Mouse (Mus musculus): ENCODE data around the gene Exog. TPM values are rescaled to one million over a fixed set of nuclear protein-coding genes. Genes with fewer than 3 reads are reported as not detected.

The Exog gene
- polyA plus RNA-seq, 1 experiment from 2014 or later: 29.0 TPM

DNA sequence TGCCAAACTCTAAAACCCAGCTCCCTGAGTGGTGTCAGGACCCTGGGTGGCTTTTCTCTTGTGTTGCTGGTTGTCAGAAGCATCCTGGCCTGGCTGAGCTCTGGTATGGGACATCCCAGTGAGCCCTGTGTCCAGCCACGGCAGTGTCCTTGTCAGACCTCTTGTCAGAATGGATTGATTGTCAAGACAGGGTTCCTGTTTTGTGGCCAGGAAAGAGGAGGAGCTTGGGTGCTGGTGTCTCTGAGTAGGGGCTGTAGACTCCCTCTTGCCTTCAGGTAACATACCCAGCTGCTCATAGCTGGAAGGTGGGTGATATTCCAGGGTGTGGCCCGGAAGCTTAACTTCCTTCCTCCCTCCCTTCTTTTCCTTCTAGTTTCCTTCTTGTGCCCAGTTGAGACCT lies 8.9 kb upstream of the Exog start:
- Histone ChIP-seq H3K9ac (replicated peaks; ENCODE audit: low read depth, low read length) (no peak overlapping the region), H3K36me3 (ENCODE audit: control insufficient read depth, insufficient read depth, low read length) (peaks cover 40% of the 10 kb centered on the region), H3K4me1 (ENCODE audit: control insufficient read depth, insufficient read depth, low read length) (no peaks in the 10 kb centered on the region), H3K27ac (ENCODE audit: low read length) (no peak overlapping the region), H3K9me3 (ENCODE audit: control insufficient read depth, low read depth, low read length) (no peaks in the 10 kb centered on the region), H3K4me3 (ENCODE audit: low read depth, low read length) (no peak overlapping the region), H3K4me2 (replicated peaks; ENCODE audit: low read depth, low read length) (no peak overlapping the region), H3K27me3 (ENCODE audit: control insufficient read depth, insufficient read depth, low read length) (no peaks in the 10 kb centered on the region)
- ATAC-seq (ENCODE audit: insufficient number of reproducible peaks, insufficient read depth, low FRiP score, low read depth): no peak
- WGBS: 73% methylated on average over 2 of the region's 2 CpGs

DNA sequence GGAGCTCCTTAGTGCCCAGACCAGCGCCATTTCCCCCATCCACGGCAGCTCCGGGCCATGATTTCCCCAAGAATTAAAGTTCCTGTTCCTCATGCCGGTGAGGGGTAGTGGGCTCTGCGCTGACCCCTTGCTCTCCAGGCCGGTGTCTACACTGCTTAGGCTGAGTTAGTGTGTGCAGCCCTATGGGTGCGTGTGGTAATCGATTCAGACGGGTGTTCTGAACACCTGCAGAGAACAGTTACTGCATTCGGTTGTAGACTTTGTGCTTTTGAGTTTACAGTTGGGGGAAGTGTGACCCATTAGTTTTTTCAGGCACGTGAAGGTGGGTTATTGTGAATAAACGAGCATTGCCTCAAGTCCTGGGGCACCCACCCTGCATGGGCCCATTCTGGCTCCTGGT lies 6.7 kb upstream of the Exog start:
- no peak overlapping the region for H3K4me2 ChIP-seq (replicated peaks; ENCODE audit: low read depth, low read length)
- no peaks in the 10 kb centered on the region for H3K9me3 ChIP-seq (ENCODE audit: control insufficient read depth, low read depth, low read length)
- no peak for ATAC-seq (ENCODE audit: insufficient number of reproducible peaks, insufficient read depth, low FRiP score, low read depth)
- 89% methylated on average over 12 of the region's 12 CpGs for WGBS
- no peaks in the 10 kb centered on the region for H3K27me3 ChIP-seq (ENCODE audit: control insufficient read depth, insufficient read depth, low read length)
- no peak overlapping the region for H3K9ac ChIP-seq (replicated peaks; ENCODE audit: low read depth, low read length)
- H3K36me3 ChIP-seq (ENCODE audit: control insufficient read depth, insufficient read depth, low read length): peaks cover 26% of the 10 kb centered on the region
- no peak overlapping the region for H3K4me3 ChIP-seq (ENCODE audit: low read depth, low read length)
- H3K27ac ChIP-seq (ENCODE audit: low read length): no peak overlapping the region
- H3K4me1 ChIP-seq (ENCODE audit: control insufficient read depth, insufficient read depth, low read length): no peaks in the 10 kb centered on the region

DNA sequence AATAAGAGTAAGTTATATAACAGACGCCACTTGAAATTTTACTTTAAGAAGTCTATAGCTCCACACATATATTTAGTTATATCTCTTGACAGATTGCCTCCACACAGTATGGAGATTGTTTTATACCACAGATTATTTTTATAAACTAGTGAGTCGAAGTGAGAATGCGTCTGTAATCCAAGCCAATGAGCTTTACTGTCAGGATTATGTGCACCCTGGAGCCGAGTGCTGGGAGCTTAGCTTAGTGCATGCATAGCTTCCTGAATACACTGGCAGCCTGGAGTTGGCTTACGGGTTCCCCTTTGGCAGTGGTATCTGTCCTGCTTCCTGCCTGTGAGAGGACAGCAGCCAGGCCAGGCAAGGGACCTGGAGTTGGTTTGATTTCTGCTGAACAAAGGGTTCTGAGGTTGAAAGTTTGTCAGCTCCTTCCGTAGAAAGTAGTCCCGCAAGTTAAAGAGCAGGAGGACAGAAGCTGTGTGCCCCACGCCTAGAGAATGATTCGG lies 6.2 kb upstream of the Exog start:
- no peak overlapping the region for H3K27ac ChIP-seq (ENCODE audit: low read length)
- no peak overlapping the region for H3K4me3 ChIP-seq (ENCODE audit: low read depth, low read length)
- peaks cover 23% of the 10 kb centered on the region for H3K36me3 ChIP-seq (ENCODE audit: control insufficient read depth, insufficient read depth, low read length)
- no peak for ATAC-seq (ENCODE audit: insufficient number of reproducible peaks, insufficient read depth, low FRiP score, low read depth)
- H3K9me3 ChIP-seq (ENCODE audit: control insufficient read depth, low read depth, low read length): no peaks in the 10 kb centered on the region
- no peak overlapping the region for H3K4me2 ChIP-seq (replicated peaks; ENCODE audit: low read depth, low read length)
- H3K27me3 ChIP-seq (ENCODE audit: control insufficient read depth, insufficient read depth, low read length): no peaks in the 10 kb centered on the region
- H3K9ac ChIP-seq (replicated peaks; ENCODE audit: low read depth, low read length): no peak overlapping the region
- H3K4me1 ChIP-seq (ENCODE audit: control insufficient read depth, insufficient read depth, low read length): no peaks in the 10 kb centered on the region
- WGBS: 92% methylated on average over 9 of the region's 9 CpGs

DNA sequence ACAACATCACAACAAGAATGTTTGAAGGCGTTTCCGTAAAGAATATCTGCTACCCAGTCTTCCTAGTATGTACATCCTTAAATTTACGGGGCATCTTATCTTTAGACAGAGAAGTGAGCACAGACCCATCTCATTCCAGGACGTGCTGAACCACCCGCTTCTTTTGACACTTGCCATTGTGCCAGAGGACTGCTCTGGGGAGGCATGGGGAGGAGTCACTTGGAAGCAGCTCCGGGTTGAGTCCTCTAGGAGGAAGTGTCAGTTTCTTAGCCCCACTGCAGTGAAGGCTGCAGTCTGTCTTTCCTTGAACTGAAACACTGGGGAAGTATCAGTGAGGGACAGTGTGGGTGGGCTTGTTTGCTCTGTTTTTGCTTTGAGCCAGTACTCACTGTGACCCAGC lies 994 bp downstream of the Exog start:
- Histone ChIP-seq H3K9me3 (ENCODE audit: control insufficient read depth, low read depth, low read length) (no peaks in the 10 kb centered on the region), H3K27me3 (ENCODE audit: control insufficient read depth, insufficient read depth, low read length) (no peaks in the 10 kb centered on the region), H3K9ac (replicated peaks; ENCODE audit: low read depth, low read length) (peak overlapping the region; percentile 81), H3K4me2 (replicated peaks; ENCODE audit: low read depth, low read length) (peak overlapping the region; percentile 88), H3K4me3 (ENCODE audit: low read depth, low read length) (peak overlapping the region; percentile 85), H3K4me1 (ENCODE audit: control insufficient read depth, insufficient read depth, low read length) (peaks cover 11% of the 10 kb centered on the region), H3K27ac (ENCODE audit: low read length) (no peak overlapping the region), H3K36me3 (ENCODE audit: control insufficient read depth, insufficient read depth, low read length) (peaks cover 35% of the 10 kb centered on the region)
- 0 out of 2 replicates have a peak, but pooled peaks have one; percentile 8 for ATAC-seq (ENCODE audit: insufficient number of reproducible peaks, insufficient read depth, low FRiP score, low read depth)
- 33% methylated on average over 6 of the region's 6 CpGs for WGBS

DNA sequence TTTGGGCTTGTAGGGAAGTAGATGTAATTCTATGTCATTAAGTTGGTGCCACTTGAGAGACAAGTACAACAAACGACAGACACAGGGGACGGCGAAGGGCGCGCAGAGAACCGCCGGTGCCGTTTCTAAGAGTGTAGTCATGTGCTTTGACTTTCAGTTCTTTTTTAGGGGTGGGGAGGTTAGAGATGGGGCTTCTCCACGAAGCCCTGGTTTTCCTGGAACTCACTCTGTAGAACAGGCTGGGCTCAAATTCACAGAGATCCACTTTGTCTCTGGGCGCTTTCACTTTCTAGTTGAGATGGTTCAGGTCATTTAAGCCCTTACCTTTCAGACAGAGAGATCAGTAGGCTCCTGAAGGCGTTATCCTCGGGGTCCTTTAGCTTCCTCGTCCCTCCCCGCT lies 11.2 kb downstream of the Exog start:
- no peak overlapping the region for H3K4me3 ChIP-seq (ENCODE audit: low read depth, low read length)
- ATAC-seq (ENCODE audit: insufficient number of reproducible peaks, insufficient read depth, low FRiP score, low read depth): no peak
- H3K9me3 ChIP-seq (ENCODE audit: control insufficient read depth, low read depth, low read length): no peaks in the 10 kb centered on the region
- no peak overlapping the region for H3K9ac ChIP-seq (replicated peaks; ENCODE audit: low read depth, low read length)
- no peaks in the 10 kb centered on the region for H3K4me1 ChIP-seq (ENCODE audit: control insufficient read depth, insufficient read depth, low read length)
- H3K36me3 ChIP-seq (ENCODE audit: control insufficient read depth, insufficient read depth, low read length): peaks cover 37% of the 10 kb centered on the region
- no peak overlapping the region for H3K4me2 ChIP-seq (replicated peaks; ENCODE audit: low read depth, low read length)
- whole genome bisulfite sequencing: 91% methylated on average over 14 of the region's 14 CpGs
- no peak overlapping the region for H3K27ac ChIP-seq (ENCODE audit: low read length)
- no peaks in the 10 kb centered on the region for H3K27me3 ChIP-seq (ENCODE audit: control insufficient read depth, insufficient read depth, low read length)

DNA sequence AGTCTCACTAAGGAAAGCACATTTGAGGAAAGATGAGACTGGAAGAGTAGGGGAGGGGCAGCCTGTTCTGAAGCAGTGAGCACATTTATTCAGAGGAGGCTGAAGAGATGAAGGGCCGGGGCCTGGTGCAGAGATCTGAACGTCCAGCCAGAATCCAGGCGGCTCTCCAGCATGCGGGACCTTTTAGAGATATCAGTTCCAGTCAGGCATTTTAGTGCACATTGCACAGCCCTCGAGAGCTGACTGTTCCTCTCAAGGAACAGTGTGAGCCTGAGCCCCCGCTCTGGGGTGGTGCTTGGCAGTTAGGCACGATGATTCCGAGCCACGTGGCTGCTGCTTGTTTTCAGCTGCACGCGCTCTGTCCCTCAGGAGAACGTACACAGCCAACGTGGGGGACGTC lies 12.4 kb downstream of the Exog start:
- H3K9ac ChIP-seq (replicated peaks; ENCODE audit: low read depth, low read length): no peak overlapping the region
- no peak overlapping the region for H3K4me2 ChIP-seq (replicated peaks; ENCODE audit: low read depth, low read length)
- H3K27me3 ChIP-seq (ENCODE audit: control insufficient read depth, insufficient read depth, low read length): no peaks in the 10 kb centered on the region
- H3K9me3 ChIP-seq (ENCODE audit: control insufficient read depth, low read depth, low read length): no peaks in the 10 kb centered on the region
- H3K27ac ChIP-seq (ENCODE audit: low read length): no peak overlapping the region
- WGBS: 81% methylated on average over 14 of the region's 14 CpGs
- no peak overlapping the region for H3K4me3 ChIP-seq (ENCODE audit: low read depth, low read length)
- H3K4me1 ChIP-seq (ENCODE audit: control insufficient read depth, insufficient read depth, low read length): no peaks in the 10 kb centered on the region
- no peak for ATAC-seq (ENCODE audit: insufficient number of reproducible peaks, insufficient read depth, low FRiP score, low read depth)
- H3K36me3 ChIP-seq (ENCODE audit: control insufficient read depth, insufficient read depth, low read length): peaks cover 35% of the 10 kb centered on the region

DNA sequence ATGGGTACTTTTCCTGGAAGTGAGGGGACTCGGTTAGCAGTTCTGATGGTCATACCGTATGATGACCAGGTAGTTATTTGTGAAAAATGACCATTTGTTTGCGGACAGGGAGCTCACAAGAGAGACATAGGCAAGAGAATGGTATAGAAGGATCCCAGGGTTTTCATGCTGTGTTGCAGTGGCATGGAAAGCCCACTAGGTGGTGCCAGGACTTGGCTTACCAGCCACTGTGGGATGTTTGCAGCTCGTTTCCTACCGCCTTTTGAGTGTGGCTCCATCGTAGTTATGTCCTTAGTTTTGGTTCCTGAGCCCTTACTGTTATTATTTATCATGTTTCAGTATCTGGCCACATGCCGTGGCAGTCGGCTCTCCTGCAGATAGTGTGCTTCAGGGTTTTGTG lies 15.7 kb downstream of the Exog start:
- peaks cover 48% of the 10 kb centered on the region for H3K36me3 ChIP-seq (ENCODE audit: control insufficient read depth, insufficient read depth, low read length)
- no peaks in the 10 kb centered on the region for H3K27me3 ChIP-seq (ENCODE audit: control insufficient read depth, insufficient read depth, low read length)
- H3K27ac ChIP-seq (ENCODE audit: low read length): no peak overlapping the region
- H3K4me3 ChIP-seq (ENCODE audit: low read depth, low read length): no peak overlapping the region
- H3K4me1 ChIP-seq (ENCODE audit: control insufficient read depth, insufficient read depth, low read length): no peaks in the 10 kb centered on the region
- H3K4me2 ChIP-seq (replicated peaks; ENCODE audit: low read depth, low read length): no peak overlapping the region
- H3K9me3 ChIP-seq (ENCODE audit: control insufficient read depth, low read depth, low read length): no peaks in the 10 kb centered on the region
- ATAC-seq (ENCODE audit: insufficient number of reproducible peaks, insufficient read depth, low FRiP score, low read depth): peak; percentile 46; the same call in 1 of the 2 replicates
- H3K9ac ChIP-seq (replicated peaks; ENCODE audit: low read depth, low read length): no peak overlapping the region
- 49% methylated on average over 8 of the region's 8 CpGs for WGBS

DNA sequence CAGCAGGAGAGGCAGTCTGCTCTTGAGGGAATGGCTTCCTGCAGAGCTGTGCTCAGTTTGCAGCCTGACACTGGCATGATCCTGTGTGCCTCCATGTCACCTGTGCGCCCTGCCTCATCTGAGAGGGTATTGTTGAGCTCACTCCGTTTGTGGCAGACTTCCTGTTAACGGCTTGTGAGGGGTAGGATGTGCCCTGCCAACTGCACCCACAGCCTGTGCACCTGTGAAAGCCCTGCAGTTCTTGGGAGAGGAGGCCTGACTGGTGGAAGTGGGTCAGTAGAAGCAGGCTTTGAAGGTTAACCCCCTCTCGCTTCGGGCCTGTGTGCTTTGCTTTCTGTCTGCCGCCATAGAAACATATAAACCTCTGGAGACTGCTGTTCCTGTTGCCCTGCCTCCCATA lies 20.3 kb downstream of the Exog start:
- WGBS: 87% methylated on average over 6 of the region's 6 CpGs
- ATAC-seq (ENCODE audit: insufficient number of reproducible peaks, insufficient read depth, low FRiP score, low read depth): no peak
- H3K36me3 ChIP-seq (ENCODE audit: control insufficient read depth, insufficient read depth, low read length): peaks cover 39% of the 10 kb centered on the region

DNA sequence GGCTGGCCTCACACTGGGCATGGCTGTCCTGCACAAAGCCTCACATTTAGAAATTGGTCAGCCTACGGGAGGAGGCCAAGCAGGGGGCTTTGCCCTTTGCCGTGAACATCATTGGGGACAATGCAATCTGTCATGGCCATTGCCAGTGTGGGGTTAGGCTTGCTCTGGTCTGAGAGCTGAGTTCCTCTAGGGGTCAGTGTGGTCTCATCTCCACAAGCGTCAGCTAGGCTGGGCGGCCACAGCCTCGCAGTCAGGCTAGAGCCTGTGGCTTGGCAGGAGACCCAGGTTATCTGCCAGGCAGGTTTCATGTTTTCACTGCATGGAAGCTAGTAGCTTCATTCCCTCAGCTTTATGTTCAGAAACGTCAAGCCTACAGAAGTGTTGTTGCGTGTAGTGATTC lies 20.9 kb downstream of the Exog start:
- no peak overlapping the region for H3K4me3 ChIP-seq (ENCODE audit: low read depth, low read length)
- no peak overlapping the region for H3K4me2 ChIP-seq (replicated peaks; ENCODE audit: low read depth, low read length)
- 0 out of 2 replicates have a peak, but pooled peaks have one; percentile 31 for ATAC-seq (ENCODE audit: insufficient number of reproducible peaks, insufficient read depth, low FRiP score, low read depth)
- H3K9ac ChIP-seq (replicated peaks; ENCODE audit: low read depth, low read length): no peak overlapping the region
- no peaks in the 10 kb centered on the region for H3K27me3 ChIP-seq (ENCODE audit: control insufficient read depth, insufficient read depth, low read length)
- H3K9me3 ChIP-seq (ENCODE audit: control insufficient read depth, low read depth, low read length): no peaks in the 10 kb centered on the region
- H3K4me1 ChIP-seq (ENCODE audit: control insufficient read depth, insufficient read depth, low read length): no peaks in the 10 kb centered on the region
- no peak overlapping the region for H3K27ac ChIP-seq (ENCODE audit: low read length)
- WGBS: 72% methylated on average over 7 of the region's 7 CpGs
- H3K36me3 ChIP-seq (ENCODE audit: control insufficient read depth, insufficient read depth, low read length): peaks cover 39% of the 10 kb centered on the region

More for the DNA sequence above, 20.3 kb downstream of the Exog start:
- no peaks in the 10 kb centered on the region for H3K9me3 ChIP-seq (ENCODE audit: control insufficient read depth, low read depth, low read length)
- no peak overlapping the region for H3K4me3 ChIP-seq (ENCODE audit: low read depth, low read length)
- H3K9ac ChIP-seq (replicated peaks; ENCODE audit: low read depth, low read length): no peak overlapping the region
- no peak overlapping the region for H3K27ac ChIP-seq (ENCODE audit: low read length)
- H3K4me1 ChIP-seq (ENCODE audit: control insufficient read depth, insufficient read depth, low read length): no peaks in the 10 kb centered on the region
- H3K4me2 ChIP-seq (replicated peaks; ENCODE audit: low read depth, low read length): no peak overlapping the region
- H3K27me3 ChIP-seq (ENCODE audit: control insufficient read depth, insufficient read depth, low read length): no peaks in the 10 kb centered on the region

Data from stomach, embryonic 14.5 days (tissue).